Mouse (Mus musculus) embryonic facial prominence, embryonic 12.5 days (tissue): ENCODE data around the gene Svbp. TPM values are rescaled to one million over a fixed set of nuclear protein-coding genes. Genes with fewer than 3 reads are reported as not detected.

Experiments
- ATAC-seq: fragments of 200-750 bp; cut with Nextera tagmentation; 2 replicates; pipeline ENCODE4 v1.8.0; 2017; ENCODE audit not compliant: insufficient number of reproducible peaks, insufficient read depth, low FRiP score, low TSS enrichment
- H3K27ac ChIP-seq: fragments of 300-500 bp; sonication (generic); 2 replicates; pipeline ENCODE4 v1.5.1; 2016; ENCODE audit warnings: mild to moderate bottlenecking
- H3K27me3 ChIP-seq: fragments of 300-500 bp; sonication (generic); 2 replicates; pipeline ENCODE4 v1.6.1; 2016; ENCODE audit warnings: mild to moderate bottlenecking, moderate library complexity
- H3K36me3 ChIP-seq: fragments of 300-500 bp; sonication (generic); 2 replicates; pipeline ENCODE4 v1.6.1; 2016; ENCODE audit warnings: mild to moderate bottlenecking
- H3K4me1 ChIP-seq: fragments of 300-500 bp; sonication (generic); 2 replicates; pipeline ENCODE4 v1.6.1; 2016
- H3K4me2 ChIP-seq: fragments of 300-500 bp; sonication (generic); replicated peaks from 2 replicates; pipeline ENCODE4 v1.6.1; 2016; ENCODE audit warnings: mild to moderate bottlenecking, moderate library complexity
- H3K4me3 ChIP-seq: fragments of 300-500 bp; sonication (generic); 2 replicates; pipeline ENCODE4 v1.5.1; 2016; ENCODE audit warnings: mild to moderate bottlenecking
- H3K9ac ChIP-seq: fragments of 300-500 bp; sonication (generic); 2 replicates; pipeline ENCODE4 v1.6.1; 2016; ENCODE audit warnings: mild to moderate bottlenecking, moderate library complexity
- H3K9me3 ChIP-seq: fragments of 300-500 bp; sonication (generic); 2 replicates; pipeline ENCODE4 v1.6.1; 2016; ENCODE audit warnings: mild to moderate bottlenecking, moderate library complexity
- WGBS: fragments of 180-500 bp; shearing (Covaris S2); methylation state at CpG from one replicate; pipeline ENCODE4 v1.1.7; 2016; 5-methylcytosine and 5-hydroxymethylcytosine counted together
- polyA plus RNA-seq: library from polyadenylated mRNA; unstranded; fragments of >200 nt; fragmentation: Nextera tagmentation; extraction: Ambion mirVana; gene quantifications from 2 replicates; pipeline ENCODE4 v1.2.1, GENCODE M21; 2016

Svbp gene
- polyA plus RNA-seq, 1 experiment from 2014 or later, result 189 TPM

DNA sequence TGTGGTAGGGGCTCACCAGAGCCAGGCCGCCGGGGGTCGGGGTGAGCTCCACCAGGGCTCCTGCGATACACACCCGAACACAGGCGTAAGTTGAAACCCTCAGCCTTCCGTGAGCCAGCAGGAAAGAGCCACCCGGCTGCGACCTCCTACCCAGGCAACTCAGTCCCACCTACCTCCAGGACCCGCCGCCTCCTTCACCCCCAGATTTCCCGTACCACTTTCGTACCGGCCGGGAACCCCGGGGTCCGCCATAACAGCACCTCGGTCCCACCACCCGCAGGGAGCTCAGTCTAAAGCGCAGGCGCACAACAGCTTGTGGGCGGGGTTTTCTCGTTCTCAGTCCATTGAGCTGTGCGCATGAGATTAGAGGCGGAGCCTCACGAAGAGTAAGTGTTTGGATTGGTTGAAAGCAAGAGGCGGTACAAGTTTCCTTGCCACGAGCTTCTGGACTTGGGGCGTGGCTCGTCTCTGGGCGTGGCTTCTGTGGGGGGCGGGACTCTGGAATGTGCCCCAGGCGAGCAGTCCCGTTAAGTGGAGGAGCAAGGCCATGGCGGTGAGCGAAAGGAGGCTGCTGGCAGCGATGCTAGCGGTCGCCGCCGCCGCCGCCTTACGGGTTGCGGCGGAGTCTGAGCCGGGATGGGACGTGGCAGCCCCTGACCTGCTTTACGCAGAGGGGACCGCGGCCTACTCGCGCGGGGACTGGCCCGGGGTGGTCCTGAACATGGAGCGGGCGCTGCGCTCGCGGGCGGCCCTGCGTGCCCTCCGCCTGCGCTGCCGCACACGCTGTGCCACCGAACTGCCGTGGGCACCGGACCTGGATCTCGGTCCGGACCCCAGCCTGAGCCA is 37.5 kb downstream of the Svbp start, which contains the start of the genes AU022252 and P3h1:
TSS of gene AU022252 (minus strand) at position 303 of the 846 bp plus-strand sequence.
TSS of gene P3h1 (plus strand) at position 506 of the 846 bp plus-strand sequence.
- H3K4me3 ChIP-seq, result peak within 1 kb of the TSS; percentile 75
- peak within 1 kb of the TSS; percentile 71 for H3K4me2 ChIP-seq
- peaks cover 7% of the 10 kb centered on the region; the same call in 1 of the 2 replicates for H3K4me1 ChIP-seq
- no peaks in the 10 kb centered on the region for H3K27me3 ChIP-seq
- peak within 1 kb of the TSS; percentile 86 for H3K9ac ChIP-seq
- under 1% methylated on average over 66 of the region's 71 CpGs for WGBS
- H3K27ac ChIP-seq, result peak within 1 kb of the TSS; percentile 71
- H3K9me3 ChIP-seq, result no peaks in the 10 kb centered on the region
- peak; percentile 86 for ATAC-seq
- H3K36me3 ChIP-seq, result peaks cover 12% of the 10 kb centered on the region

DNA sequence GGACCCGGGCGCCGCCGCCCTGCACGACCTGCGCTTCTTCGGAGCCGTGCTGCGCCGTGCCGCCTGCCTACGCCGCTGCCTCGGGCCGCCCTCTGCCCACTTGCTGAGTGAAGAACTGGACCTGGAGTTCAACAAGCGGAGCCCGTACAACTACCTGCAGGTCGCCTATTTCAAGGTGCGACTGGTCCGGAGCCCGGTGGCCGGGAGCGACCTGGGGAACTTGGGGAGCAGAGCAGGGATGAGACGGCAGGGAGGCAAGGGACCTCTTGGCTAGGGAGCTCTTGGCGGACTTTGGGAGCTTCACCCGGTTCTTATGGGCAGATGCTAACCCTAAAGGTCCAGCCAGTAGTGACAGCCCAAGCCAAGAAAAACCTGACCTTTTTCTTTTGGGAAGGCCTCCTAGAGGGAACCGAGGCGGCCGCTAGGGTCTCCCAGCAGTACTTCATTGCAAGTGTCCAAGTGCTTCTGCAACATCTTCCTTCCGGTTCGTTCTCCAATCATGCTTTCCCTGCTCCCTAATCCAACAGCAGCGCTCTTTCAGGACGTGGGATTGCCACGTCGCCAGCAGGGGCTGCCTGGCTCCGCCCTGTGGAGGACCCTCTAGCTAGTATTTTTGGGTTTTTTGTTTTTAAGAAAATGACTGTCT is 38.3 kb downstream of the Svbp start:
- under 1% methylated on average over 36 of the region's 36 CpGs for WGBS

GRCm38 (mm10) chr4:119234348-119234747 is 39.2 kb downstream of the Svbp start:
- H3K4me1 ChIP-seq, result peaks cover 7% of the 10 kb centered on the region; the same call in 1 of the 2 replicates
- no peak overlapping the region for H3K9ac ChIP-seq
- H3K9me3 ChIP-seq, result no peaks in the 10 kb centered on the region
- no peaks in the 10 kb centered on the region for H3K27me3 ChIP-seq
- no peak for ATAC-seq
- no peaks in the 10 kb centered on the region; the same call in 1 of the 2 replicates for H3K36me3 ChIP-seq
- H3K4me3 ChIP-seq, result peak overlapping the region; percentile 75
- H3K4me2 ChIP-seq, result peak overlapping the region; percentile 71
- no peak overlapping the region for H3K27ac ChIP-seq
- WGBS, result 80% methylated on average over 3 of the region's 3 CpGs

More for the DNA sequence above, 38.3 kb downstream of the Svbp start:
- peaks cover 5% of the 10 kb centered on the region for H3K36me3 ChIP-seq
- peaks cover 7% of the 10 kb centered on the region; the same call in 1 of the 2 replicates for H3K4me1 ChIP-seq
- no peaks in the 10 kb centered on the region for H3K9me3 ChIP-seq
- peak overlapping the region; percentile 83 for H3K9ac ChIP-seq
- H3K27ac ChIP-seq, result peak overlapping the region; percentile 71
- ATAC-seq, result peak; percentile 29
- peak overlapping the region; percentile 75 for H3K4me3 ChIP-seq
- no peaks in the 10 kb centered on the region for H3K27me3 ChIP-seq
- peak overlapping the region; percentile 71 for H3K4me2 ChIP-seq

GRCm38 (mm10) chr4:119238661-119239060 is 43.6 kb downstream of the Svbp start:
- H3K4me1 ChIP-seq, result no peaks in the 10 kb centered on the region
- H3K4me2 ChIP-seq, result no peak overlapping the region
- H3K9me3 ChIP-seq, result no peaks in the 10 kb centered on the region
- H3K27ac ChIP-seq, result no peak overlapping the region; the same call in 1 of the 2 replicates
- H3K9ac ChIP-seq, result no peak overlapping the region
- no peak for ATAC-seq
- H3K27me3 ChIP-seq, result no peaks in the 10 kb centered on the region
- H3K36me3 ChIP-seq, result peaks cover 31% of the 10 kb centered on the region
- H3K4me3 ChIP-seq, result no peak overlapping the region
- 69% methylated on average over 3 of the region's 3 CpGs for WGBS

DNA sequence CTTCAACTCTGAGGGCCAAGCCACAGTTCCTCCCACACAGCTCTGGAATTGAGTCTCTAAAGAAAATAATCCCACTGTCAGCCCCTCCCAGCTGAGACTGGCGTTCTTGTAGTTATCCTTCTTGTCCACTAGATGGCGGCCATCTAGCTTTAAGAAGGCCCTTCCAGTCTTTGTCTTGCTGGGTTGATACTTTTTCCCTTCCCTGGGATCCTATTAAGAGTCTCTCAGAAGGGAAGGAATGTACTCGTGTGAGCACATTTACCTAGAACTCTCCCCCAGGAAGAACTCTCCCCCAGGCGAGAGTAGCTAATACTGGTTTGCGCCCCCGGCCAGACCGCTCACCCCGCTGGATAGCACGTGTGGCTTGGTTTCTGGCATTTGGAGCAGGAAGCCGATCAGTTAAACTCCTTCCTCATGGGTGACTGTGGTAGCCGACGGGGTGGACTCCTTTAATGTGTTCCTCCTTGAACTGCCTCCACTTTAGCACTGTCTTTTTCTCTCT is 44.1 kb downstream of the Svbp start:
- Histone ChIP-seq H3K27me3 (no peaks in the 10 kb centered on the region), H3K27ac (peak overlapping the region; percentile 54; the same call in 1 of the 2 replicates), H3K4me3 (no peak overlapping the region), H3K4me1 (no peaks in the 10 kb centered on the region), H3K9me3 (no peaks in the 10 kb centered on the region), H3K36me3 (peaks cover 37% of the 10 kb centered on the region), H3K9ac (no peak overlapping the region), H3K4me2 (no peak overlapping the region)
- peak; percentile 22; the same call in 1 of the 2 replicates for ATAC-seq
- 39% methylated on average over 12 of the region's 12 CpGs for WGBS

GRCm38 (mm10) chr4:119241664-119242063 is 46.6 kb downstream of the Svbp start:
- H3K27ac ChIP-seq, result no peak overlapping the region
- WGBS, result 91% methylated on average over 14 of the region's 14 CpGs
- no peak overlapping the region for H3K4me3 ChIP-seq
- H3K9me3 ChIP-seq, result no peaks in the 10 kb centered on the region
- H3K9ac ChIP-seq, result no peak overlapping the region
- no peak for ATAC-seq
- no peak overlapping the region for H3K4me2 ChIP-seq
- H3K36me3 ChIP-seq, result peaks cover 59% of the 10 kb centered on the region
- no peaks in the 10 kb centered on the region for H3K4me1 ChIP-seq
- H3K27me3 ChIP-seq, result no peaks in the 10 kb centered on the region

DNA sequence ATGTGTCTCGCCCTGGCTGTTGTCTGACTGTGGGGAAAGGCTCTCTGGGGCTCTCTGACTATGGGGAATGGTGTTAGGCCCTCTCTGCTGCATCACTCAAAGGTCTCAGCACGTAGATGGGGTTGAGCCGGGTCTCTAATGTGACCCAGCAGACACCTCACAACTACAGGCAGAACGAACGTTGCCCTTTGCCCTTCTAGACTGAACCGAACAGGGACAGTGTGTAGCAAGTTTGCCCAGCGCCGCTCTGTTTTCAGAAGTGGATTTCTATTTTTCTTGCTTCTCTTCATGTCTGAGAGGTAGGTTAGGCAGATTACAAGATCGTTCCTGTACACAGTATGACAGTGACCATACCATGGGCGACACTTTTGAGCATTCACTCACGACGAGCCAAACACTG is 47.5 kb downstream of the Svbp start:
- no peaks in the 10 kb centered on the region for H3K27me3 ChIP-seq
- WGBS, result 92% methylated on average over 12 of the region's 12 CpGs
- H3K4me1 ChIP-seq, result no peaks in the 10 kb centered on the region
- H3K9me3 ChIP-seq, result no peaks in the 10 kb centered on the region
- no peak overlapping the region for H3K27ac ChIP-seq
- peaks cover 62% of the 10 kb centered on the region for H3K36me3 ChIP-seq
- no peak overlapping the region for H3K4me2 ChIP-seq
- no peak overlapping the region for H3K4me3 ChIP-seq
- H3K9ac ChIP-seq, result no peak overlapping the region
- no peak for ATAC-seq

DNA sequence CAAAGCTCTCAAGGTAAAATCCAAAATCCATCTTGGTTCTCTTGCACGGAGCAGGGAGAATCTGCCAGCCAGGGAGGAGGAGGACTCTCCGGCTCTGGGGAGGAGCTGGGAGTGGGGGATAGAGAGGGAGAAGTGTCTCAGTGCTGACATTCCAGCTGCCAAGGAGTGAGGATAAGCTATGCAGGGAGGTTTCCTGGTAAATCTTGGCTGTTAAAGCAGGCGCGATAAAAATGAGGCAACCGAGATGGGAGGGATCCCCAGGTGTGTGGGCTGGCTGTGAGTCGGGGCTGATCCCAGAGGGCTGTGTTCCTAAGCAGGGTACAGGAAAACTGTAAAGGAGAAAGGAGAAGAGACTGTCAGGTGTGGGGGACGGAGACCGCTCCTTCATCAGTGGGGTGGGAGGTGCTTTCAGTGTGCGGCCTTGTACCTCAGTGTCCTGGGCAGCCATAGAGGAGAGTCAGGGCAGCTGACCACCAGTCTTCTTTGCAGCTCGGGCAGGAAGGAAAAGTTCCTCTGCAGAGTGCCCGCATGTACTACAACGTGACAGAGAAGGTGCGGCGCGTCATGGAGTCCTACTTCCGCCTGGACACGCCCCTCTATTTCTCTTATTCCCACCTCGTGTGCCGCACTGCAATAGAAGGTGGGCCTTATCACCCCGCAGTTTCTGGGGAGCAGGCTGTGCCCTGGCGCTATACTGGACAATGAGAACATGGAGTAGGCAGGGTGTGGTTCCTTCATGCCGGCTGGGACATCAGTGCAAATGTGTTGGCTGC is 49.5 kb downstream of the Svbp start:
- no peaks in the 10 kb centered on the region for H3K9me3 ChIP-seq
- ATAC-seq, result no peak
- no peak overlapping the region for H3K4me2 ChIP-seq
- 83% methylated on average over 22 of the region's 22 CpGs for WGBS
- no peak overlapping the region for H3K4me3 ChIP-seq
- H3K27me3 ChIP-seq, result no peaks in the 10 kb centered on the region
- no peak overlapping the region for H3K9ac ChIP-seq
- peaks cover 73% of the 10 kb centered on the region for H3K36me3 ChIP-seq
- no peak overlapping the region for H3K27ac ChIP-seq
- no peaks in the 10 kb centered on the region for H3K4me1 ChIP-seq

GRCm38 (mm10) chr4:119245556-119245955 is 50.5 kb downstream of the Svbp start:
- no peaks in the 10 kb centered on the region for H3K27me3 ChIP-seq
- ATAC-seq, result no peak
- H3K4me1 ChIP-seq, result no peaks in the 10 kb centered on the region
- no peak overlapping the region for H3K4me2 ChIP-seq
- H3K9me3 ChIP-seq, result no peaks in the 10 kb centered on the region
- H3K36me3 ChIP-seq, result peaks cover 73% of the 10 kb centered on the region
- H3K9ac ChIP-seq, result no peak overlapping the region
- H3K27ac ChIP-seq, result no peak overlapping the region
- WGBS, result 79% methylated on average over 7 of the region's 7 CpGs
- no peak overlapping the region for H3K4me3 ChIP-seq

DNA sequence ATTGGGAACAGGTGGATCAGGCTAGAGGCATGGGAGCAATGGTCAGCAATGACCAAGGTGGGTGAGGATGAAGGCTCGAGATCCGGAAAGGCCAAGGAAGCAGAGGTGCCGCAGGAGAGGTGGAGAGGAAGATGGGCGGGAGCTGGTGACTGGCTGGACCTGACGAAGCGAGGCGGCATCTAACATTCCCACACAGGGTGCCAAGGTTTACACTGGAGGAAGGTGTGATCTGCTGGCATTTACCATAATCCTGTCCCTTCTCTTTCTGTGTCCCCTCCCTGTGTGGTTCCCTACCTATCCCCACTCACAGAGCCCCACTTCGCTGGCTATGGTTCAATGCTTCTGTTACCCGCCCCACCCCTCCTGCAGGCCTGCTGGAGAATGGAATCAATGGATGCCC is 50.9 kb downstream of the Svbp start:
- Histone ChIP-seq H3K27me3 (no peaks in the 10 kb centered on the region), H3K27ac (no peak overlapping the region), H3K4me2 (no peak overlapping the region), H3K4me1 (no peaks in the 10 kb centered on the region), H3K9me3 (no peaks in the 10 kb centered on the region), H3K9ac (no peak overlapping the region), H3K4me3 (no peak overlapping the region), H3K36me3 (peaks cover 69% of the 10 kb centered on the region)
- ATAC-seq, result no peak
- WGBS, result 91% methylated on average over 9 of the region's 9 CpGs

DNA sequence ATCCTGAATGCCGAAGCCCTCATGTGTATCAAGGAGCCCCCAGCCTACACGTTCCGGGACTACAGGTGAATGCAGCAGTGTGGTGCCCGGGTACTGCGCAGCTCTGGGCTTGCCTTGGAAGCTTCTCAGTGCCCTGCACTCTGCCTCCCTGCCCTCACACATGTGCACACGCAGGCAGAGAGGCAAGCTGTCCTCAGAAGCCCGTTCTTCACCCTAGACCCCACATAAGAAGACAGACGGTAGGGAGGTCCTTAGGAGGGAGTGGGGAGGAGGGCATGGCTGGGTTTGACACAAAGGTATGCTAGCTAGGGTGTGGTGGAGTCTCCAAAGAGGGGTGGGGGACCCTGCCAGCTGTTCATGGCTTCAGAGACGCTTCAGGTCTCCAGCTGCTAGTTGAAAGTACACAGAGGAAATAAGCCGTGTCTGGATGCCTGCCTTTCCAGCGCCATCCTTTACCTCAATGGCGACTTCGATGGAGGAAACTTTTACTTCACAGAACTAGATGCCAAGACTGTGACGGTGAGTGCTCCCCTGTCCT is 51.7 kb downstream of the Svbp start:
- Histone ChIP-seq H3K4me3 (no peak overlapping the region), H3K27ac (no peak overlapping the region), H3K9me3 (no peaks in the 10 kb centered on the region), H3K4me2 (no peak overlapping the region), H3K9ac (no peak overlapping the region), H3K36me3 (peaks cover 61% of the 10 kb centered on the region), H3K4me1 (no peaks in the 10 kb centered on the region), H3K27me3 (no peaks in the 10 kb centered on the region)
- 73% methylated on average over 14 of the region's 14 CpGs for WGBS
- ATAC-seq, result no peak
